Mouse (Mus musculus) C2C12 (cell line): Measurements from ENCODE around the gene Bckdha.

ENCODE experiments used
- CTCF ChIP-seq: IDR thresholded peaks from one replicate; pipeline ENCODE4 v1.5.1; 2011; ENCODE audit not compliant: control insufficient read depth, insufficient read depth, insufficient read length
- FOSL1 ChIP-seq: IDR thresholded peaks from one replicate; pipeline ENCODE4 v1.8.0; 2011; ENCODE audit warnings: mild to moderate bottlenecking, low read length; ENCODE audit not compliant: poor library complexity, insufficient read depth, severe bottlenecking
- MAX ChIP-seq: IDR thresholded peaks from one replicate; pipeline ENCODE4 v1.6.1; 2011; ENCODE audit warnings: mild to moderate bottlenecking, control low read depth
- MYOD1 ChIP-seq: IDR thresholded peaks from one replicate; pipeline ENCODE4 v1.6.1; 2011; ENCODE audit warnings: low read depth; ENCODE audit not compliant: control insufficient read depth, insufficient read length
- MYOG ChIP-seq: IDR thresholded peaks from one replicate; pipeline ENCODE4 v1.6.1; 2011; ENCODE audit not compliant: control insufficient read depth, insufficient read length; ENCODE audit errors: extremely low read depth
- USF1 ChIP-seq: IDR thresholded peaks from one replicate; pipeline ENCODE4 v1.6.1; 2011; ENCODE audit warnings: low read depth, mild to moderate bottlenecking, control low read depth, moderate library complexity

DNA sequence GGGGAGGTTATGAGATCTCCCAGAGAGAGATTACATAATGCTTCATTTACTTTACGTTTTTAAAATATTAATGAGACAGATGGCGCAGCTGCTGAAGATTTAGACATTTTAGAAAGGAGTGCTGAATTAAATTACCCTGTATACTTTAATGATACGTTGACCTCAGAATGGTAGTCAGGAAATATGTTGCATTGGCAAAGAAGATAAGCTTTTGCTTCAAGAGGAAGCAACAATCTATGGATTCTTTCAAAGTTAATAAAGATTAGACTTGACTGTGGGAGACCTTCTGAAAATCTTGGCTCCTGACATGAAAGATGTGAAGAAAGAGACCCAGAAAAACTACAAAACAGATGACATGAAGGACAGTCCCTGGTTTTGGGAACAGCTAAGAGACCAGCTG, 64.9 kb downstream of the Bckdha start:
- TF ChIP-seq CTCF = no peak
- no peak for TF ChIP-seq FOSL1
- no peak for TF ChIP-seq MAX
- no peak for TF ChIP-seq USF1
- TF ChIP-seq MYOG = no peak
- TF ChIP-seq MYOD1 = no peak
